Mouse (Mus musculus) neural tube, embryonic 11.5 days (tissue): ENCODE measurements around the gene Myo5a. TPM values are rescaled to one million over a fixed set of nuclear protein-coding genes. Genes with fewer than 3 reads are reported as not detected.

Experiments used
- ATAC-seq: fragments of 200-750 bp; cut with Nextera tagmentation; 2 replicates; pipeline ENCODE4 v1.8.0; 2017; ENCODE audit warnings: moderate number of reproducible peaks, mild to moderate bottlenecking, moderate TSS enrichment, moderate library complexity; ENCODE audit not compliant: insufficient read depth, low FRiP score, low TSS enrichment
- DNase-seq: peaks from one replicate; pipeline ENCODE4 v3.0.0-alpha.2; 2015; ENCODE audit warnings: low spot score
- H3K27ac ChIP-seq: fragments of 300-500 bp; sonication (generic); 2 replicates; pipeline ENCODE4 v1.5.1; 2014; ENCODE audit warnings: low read depth, mild to moderate bottlenecking, low read length
- H3K27me3 ChIP-seq: fragments of 300-500 bp; sonication (generic); 2 replicates; pipeline ENCODE4 v1.6.1; 2014; ENCODE audit warnings: mild to moderate bottlenecking, low read length, mixed read lengths; ENCODE audit not compliant: control insufficient read depth, insufficient read depth
- H3K36me3 ChIP-seq: fragments of 300-500 bp; sonication (generic); 2 replicates; pipeline ENCODE4 v1.6.1; 2014; ENCODE audit warnings: mild to moderate bottlenecking, low read length, moderate library complexity, mixed read lengths; ENCODE audit not compliant: control insufficient read depth, insufficient read depth
- H3K4me1 ChIP-seq: fragments of 300-500 bp; sonication (generic); 2 replicates; pipeline ENCODE4 v1.6.1; 2014; ENCODE audit warnings: low read length, mixed read lengths; ENCODE audit not compliant: control insufficient read depth, insufficient read depth
- H3K4me2 ChIP-seq: fragments of 300-500 bp; sonication (generic); 2 replicates; pipeline ENCODE4 v1.6.1; 2014; ENCODE audit warnings: low read depth, mild to moderate bottlenecking, moderate library complexity
- H3K4me3 ChIP-seq: fragments of 300-500 bp; sonication (generic); 2 replicates; pipeline ENCODE4 v1.5.1; 2014; ENCODE audit warnings: low read depth, low read length
- H3K9ac ChIP-seq: fragments of 300-500 bp; sonication (generic); 2 replicates; pipeline ENCODE4 v1.6.1; 2014; ENCODE audit warnings: mild to moderate bottlenecking, low read length
- H3K9me3 ChIP-seq: fragments of 300-500 bp; sonication (generic); 2 replicates; pipeline ENCODE4 v1.6.1; 2016; ENCODE audit warnings: low read length; ENCODE audit not compliant: control insufficient read depth
- WGBS: fragments of 180-500 bp; shearing (Covaris S2); extraction: QIAGEN DNeasy Blood & Tissue Kit; methylation state at CpG from one replicate; pipeline ENCODE4 v1.1.7; 2014; 5-methylcytosine and 5-hydroxymethylcytosine counted together
- polyA plus RNA-seq: library from polyadenylated mRNA; unstranded; fragments of >200 nt; fragmentation: Nextera tagmentation; extraction: Ambion mirVana; gene quantifications from 2 replicates; pipeline ENCODE4 v1.2.1, GENCODE M21; 2014

Gene Myo5a
- polyA plus RNA-seq, 1 experiment from 2014 or later: 35.3 TPM

- Histone ChIP-seq H3K4me1 (no peaks in the 10 kb centered on the region), H3K36me3 (0 out of 2 replicates have a peak, but pooled peaks cover 2% of the 10 kb centered on the region), H3K4me2 (no peak overlapping the region), H3K9me3 (no peaks in the 10 kb centered on the region), H3K4me3 (no peak overlapping the region), H3K27ac (no peak overlapping the region), H3K27me3 (no peaks in the 10 kb centered on the region), H3K9ac (no peak overlapping the region)
- no peak for ATAC-seq
- WGBS: 81% methylated on average over 2 of the region's 2 CpGs
- DNase-seq: no peak
Observed at GRCm38 (mm10) chr9:75130553-75130952, 59.7 kb downstream of the Myo5a start.

GRCm38 (mm10) chr9:75146911-75147310 is 76.1 kb downstream of the Myo5a start:
- Histone ChIP-seq H3K27ac (no peak overlapping the region), H3K4me3 (no peak overlapping the region), H3K36me3 (peaks cover 3% of the 10 kb centered on the region; the same call in 1 of the 2 replicates), H3K9ac (no peak overlapping the region), H3K27me3 (no peaks in the 10 kb centered on the region), H3K4me1 (no peaks in the 10 kb centered on the region), H3K4me2 (no peak overlapping the region), H3K9me3 (no peaks in the 10 kb centered on the region)
- 77% methylated on average over 5 of the region's 5 CpGs for WGBS
- DNase-seq: no peak
- no peak for ATAC-seq

GRCm38 (mm10) chr9:75160525-75160924 is 89.7 kb downstream of the Myo5a start:
- Histone ChIP-seq H3K9me3 (no peaks in the 10 kb centered on the region), H3K27ac (no peak overlapping the region), H3K4me1 (no peaks in the 10 kb centered on the region), H3K9ac (no peak overlapping the region), H3K36me3 (peaks cover 6% of the 10 kb centered on the region; the same call in 1 of the 2 replicates), H3K4me2 (no peak overlapping the region), H3K27me3 (no peaks in the 10 kb centered on the region), H3K4me3 (no peak overlapping the region)
- DNase-seq (no peak), ATAC-seq (no peak)
- 92% methylated on average over 6 of the region's 6 CpGs for WGBS

- H3K4me2 ChIP-seq: no peak overlapping the region
- H3K36me3 ChIP-seq: peaks cover 6% of the 10 kb centered on the region; the same call in 1 of the 2 replicates
- H3K9ac ChIP-seq: no peak overlapping the region
- no peak for DNase-seq
- H3K9me3 ChIP-seq: no peaks in the 10 kb centered on the region
- ATAC-seq: no peak
- no peaks in the 10 kb centered on the region for H3K27me3 ChIP-seq
- H3K4me3 ChIP-seq: no peak overlapping the region
- no peaks in the 10 kb centered on the region for H3K4me1 ChIP-seq
- no peak overlapping the region for H3K27ac ChIP-seq
Observed at GRCm38 (mm10) chr9:75163650-75164049, 92.8 kb downstream of the Myo5a start.

- WGBS: 91% methylated on average over 3 of the region's 3 CpGs
- H3K9ac ChIP-seq: no peak overlapping the region
- H3K4me2 ChIP-seq: no peak overlapping the region
- H3K36me3 ChIP-seq: peaks cover 5% of the 10 kb centered on the region; the same call in 1 of the 2 replicates
- H3K4me1 ChIP-seq: no peaks in the 10 kb centered on the region
- no peak overlapping the region for H3K27ac ChIP-seq
- DNase-seq: no peak
- no peaks in the 10 kb centered on the region for H3K9me3 ChIP-seq
- ATAC-seq: no peak
- no peak overlapping the region for H3K4me3 ChIP-seq
- H3K27me3 ChIP-seq: no peaks in the 10 kb centered on the region
Observed at GRCm38 (mm10) chr9:75171721-75172120, 100.9 kb downstream of the Myo5a start.

- 91% methylated on average over 3 of the region's 3 CpGs for WGBS
- ATAC-seq: no peak
Observed at GRCm38 (mm10) chr9:75187646-75188260, 116.9 kb downstream of the Myo5a start.

GRCm38 (mm10) chr9:75193858-75194257 is 123.0 kb downstream of the Myo5a start:
- H3K9ac ChIP-seq: no peak overlapping the region
- H3K4me2 ChIP-seq: no peak overlapping the region
- no peaks in the 10 kb centered on the region; the same call in 1 of the 2 replicates for H3K36me3 ChIP-seq
- no peak for ATAC-seq
- no peaks in the 10 kb centered on the region for H3K4me1 ChIP-seq
- no peaks in the 10 kb centered on the region for H3K27me3 ChIP-seq
- H3K4me3 ChIP-seq: no peak overlapping the region
- H3K27ac ChIP-seq: no peak overlapping the region
- H3K9me3 ChIP-seq: no peaks in the 10 kb centered on the region
- WGBS: 57% methylated on average over 4 of the region's 4 CpGs
- DNase-seq: no peak

More at GRCm38 (mm10) chr9:75187646-75188260, 116.9 kb downstream of the Myo5a start:
- Histone ChIP-seq H3K27me3 (no peaks in the 10 kb centered on the region), H3K9me3 (no peaks in the 10 kb centered on the region), H3K27ac (no peak overlapping the region), H3K4me3 (no peak overlapping the region), H3K4me1 (no peaks in the 10 kb centered on the region), H3K9ac (no peak overlapping the region), H3K36me3 (peaks cover 5% of the 10 kb centered on the region), H3K4me2 (no peak overlapping the region)
- no peak for DNase-seq

- DNase-seq (no peak), ATAC-seq (no peak)
- Histone ChIP-seq H3K27ac (no peak overlapping the region), H3K4me2 (no peak overlapping the region), H3K36me3 (no peaks in the 10 kb centered on the region), H3K4me3 (no peak overlapping the region), H3K4me1 (no peaks in the 10 kb centered on the region), H3K9ac (no peak overlapping the region), H3K27me3 (no peaks in the 10 kb centered on the region), H3K9me3 (no peaks in the 10 kb centered on the region)
- WGBS: 66% methylated on average over 2 of the region's 2 CpGs
Observed at GRCm38 (mm10) chr9:75196335-75196734, 125.5 kb downstream of the Myo5a start.

- Histone ChIP-seq H3K4me2 (no peak overlapping the region), H3K36me3 (no peaks in the 10 kb centered on the region), H3K9me3 (no peaks in the 10 kb centered on the region), H3K4me1 (no peaks in the 10 kb centered on the region), H3K4me3 (no peak overlapping the region), H3K9ac (no peak overlapping the region), H3K27me3 (no peaks in the 10 kb centered on the region), H3K27ac (no peak overlapping the region)
- ATAC-seq (peak; percentile 27; the same call in 1 of the 2 replicates), DNase-seq (peak; percentile 25)
- 67% methylated on average over 6 of the region's 6 CpGs for WGBS
Observed at GRCm38 (mm10) chr9:75197297-75197696, 126.5 kb downstream of the Myo5a start.
